Mouse (Mus musculus) limb, embryonic 14.5 days (tissue): ENCODE measurements around the gene Ccl7. TPM values are rescaled to one million over a fixed set of nuclear protein-coding genes. Genes with fewer than 3 reads are reported as not detected.

Experiments
- ATAC-seq: fragments of 200-750 bp; cut with Nextera tagmentation; 2 replicates; pipeline ENCODE4 v1.8.0; 2017; ENCODE audit warnings: low read depth, moderate number of reproducible peaks, moderate TSS enrichment; ENCODE audit not compliant: low FRiP score
- DNase-seq: peaks from one replicate; pipeline ENCODE4 v3.0.0-alpha.2; 2015; ENCODE audit warnings: low spot score
- H3K27ac ChIP-seq: fragments of 300-500 bp; sonication (generic); replicated peaks from 2 replicates; pipeline ENCODE4 v1.5.1; 2014; ENCODE audit warnings: low read depth, mild to moderate bottlenecking, low read length, moderate library complexity, mixed read lengths
- H3K27me3 ChIP-seq: fragments of 300-500 bp; sonication (generic); 2 replicates; pipeline ENCODE4 v1.6.1; 2014; ENCODE audit warnings: low read length, mixed read lengths; ENCODE audit not compliant: control insufficient read depth, insufficient read depth
- H3K36me3 ChIP-seq: fragments of 300-500 bp; sonication (generic); 2 replicates; pipeline ENCODE4 v1.6.1; 2014; ENCODE audit warnings: mild to moderate bottlenecking, low read length, moderate library complexity, mixed read lengths; ENCODE audit not compliant: control insufficient read depth, insufficient read depth
- H3K4me1 ChIP-seq: fragments of 300-500 bp; sonication (generic); 2 replicates; pipeline ENCODE4 v1.6.1; 2014; ENCODE audit warnings: antibody characterized with exemption, low read length, mixed read lengths; ENCODE audit not compliant: control insufficient read depth, insufficient read depth
- H3K4me2 ChIP-seq: fragments of 300-500 bp; sonication (generic); replicated peaks from 2 replicates; pipeline ENCODE4 v1.6.1; 2014; ENCODE audit warnings: low read depth, mild to moderate bottlenecking, low read length, moderate library complexity; ENCODE audit not compliant: severe bottlenecking
- H3K4me3 ChIP-seq: fragments of 300-500 bp; sonication (generic); replicated peaks from 2 replicates; pipeline ENCODE4 v1.5.1; 2014; ENCODE audit warnings: low read length
- H3K9ac ChIP-seq: fragments of 300-500 bp; sonication (generic); 2 replicates; pipeline ENCODE4 v1.6.1; 2014; ENCODE audit warnings: mild to moderate bottlenecking, low read depth, low read length, moderate library complexity; ENCODE audit not compliant: severe bottlenecking
- H3K9me3 ChIP-seq: fragments of 300-500 bp; sonication (generic); 2 replicates; pipeline ENCODE4 v1.6.1; 2016; ENCODE audit warnings: low read length; ENCODE audit not compliant: control insufficient read depth
- POLR2A ChIP-seq: fragments of 200-500 bp; IDR thresholded peaks from 2 replicates; pipeline ENCODE4 v1.8.0; 2012; ENCODE audit warnings: inconsistent platforms, mild to moderate bottlenecking, moderate library complexity, borderline replicate concordance; ENCODE audit not compliant: insufficient read depth, insufficient read length; ENCODE audit errors: extremely low read depth
- WGBS: fragments of 180-500 bp; shearing (Covaris S2); extraction: QIAGEN DNeasy Blood & Tissue Kit; methylation state at CpG from one replicate; pipeline ENCODE4 v1.1.7; 2014; 5-methylcytosine and 5-hydroxymethylcytosine counted together
- polyA plus RNA-seq, 2 experiments: library from polyadenylated mRNA; depleted of rRNA in 1 of 2; stranded (reverse) in 1 of 2; unstranded in 1 of 2; fragments of >200 nt; fragmentation: Nextera tagmentation in 1 of 2; extraction: Ambion mirVana in 1 of 2; gene quantifications; 2 replicates each; pipeline versions ENCODE4 v1.2.1 to v1.2.3; 2012 to 2014

Gene Ccl7
- polyA plus RNA-seq, 2 experiments: 1.5 to 4.3 TPM

- no peaks in the 10 kb centered on the region for H3K36me3 ChIP-seq
- no peak overlapping the region for H3K4me2 ChIP-seq
- H3K4me3 ChIP-seq: no peak overlapping the region
- H3K9me3 ChIP-seq: no peaks in the 10 kb centered on the region
- no peak overlapping the region for H3K27ac ChIP-seq
- TF ChIP-seq POLR2A: no peak
- ATAC-seq: no peak
- no peak overlapping the region for H3K9ac ChIP-seq
- WGBS: 76% methylated on average over 7 of the region's 7 CpGs
- no peak for DNase-seq
- H3K27me3 ChIP-seq: no peaks in the 10 kb centered on the region
- H3K4me1 ChIP-seq: peaks cover 28% of the 10 kb centered on the region
Observed at GRCm38 (mm10) chr11:82034446-82034845, 11.1 kb upstream of the Ccl7 start.

GRCm38 (mm10) chr11:82035356-82035755 lies 10.2 kb upstream of the Ccl7 start, which contains the start of gene Ccl2:
Gene Ccl2 (plus strand): TSS chr11:82035571.
- H3K27me3 ChIP-seq: no peaks in the 10 kb centered on the region
- ATAC-seq: peak; percentile 38; the same call in 1 of the 2 replicates
- H3K4me2 ChIP-seq: peak within 1 kb of the TSS; percentile 4; the same call in 1 of the 2 replicates
- no peaks in the 10 kb centered on the region for H3K36me3 ChIP-seq
- peaks cover 28% of the 10 kb centered on the region for H3K4me1 ChIP-seq
- 0 out of 2 replicates have a peak within 1 kb of the TSS, but pooled peaks have one; percentile 26 for H3K27ac ChIP-seq
- DNase-seq: peak; percentile 54
- no peak for TF ChIP-seq POLR2A
- 34% methylated on average over 5 of the region's 5 CpGs for WGBS
- H3K4me3 ChIP-seq: no peak within 1 kb of the TSS
- H3K9ac ChIP-seq: no peak within 1 kb of the TSS
- no peaks in the 10 kb centered on the region for H3K9me3 ChIP-seq

GRCm38 (mm10) chr11:82035857-82036256 lies 9.7 kb upstream of the Ccl7 start:
- Histone ChIP-seq H3K4me3 (no peak overlapping the region), H3K4me1 (peaks cover 28% of the 10 kb centered on the region), H3K27me3 (no peaks in the 10 kb centered on the region), H3K9ac (no peak overlapping the region), H3K4me2 (0 out of 2 replicates have a peak overlapping the region, but pooled peaks have one; percentile 4), H3K27ac (no peak overlapping the region), H3K9me3 (no peaks in the 10 kb centered on the region), H3K36me3 (no peaks in the 10 kb centered on the region)
- ATAC-seq (no peak), DNase-seq (no peak)
- 87% methylated on average over 2 of the region's 2 CpGs for WGBS
- TF ChIP-seq POLR2A: no peak

GRCm38 (mm10) chr11:82038535-82038934 lies 7.0 kb upstream of the Ccl7 start, which contains the start of gene Gm17268:
Gene Gm17268 (minus strand): TSS chr11:82038562.
- no peaks in the 10 kb centered on the region for H3K27me3 ChIP-seq
- no peaks in the 10 kb centered on the region for H3K36me3 ChIP-seq
- H3K4me3 ChIP-seq: no peak within 1 kb of the TSS
- H3K4me2 ChIP-seq: no peak within 1 kb of the TSS
- peaks cover 11% of the 10 kb centered on the region for H3K4me1 ChIP-seq
- ATAC-seq (no peak), DNase-seq (peak; percentile 74)
- TF ChIP-seq POLR2A: no peak
- no peak within 1 kb of the TSS for H3K9ac ChIP-seq
- no peak within 1 kb of the TSS for H3K27ac ChIP-seq
- H3K9me3 ChIP-seq: no peaks in the 10 kb centered on the region
- 20% methylated on average over 2 of the region's 2 CpGs for WGBS

- DNase-seq (no peak), ATAC-seq (no peak)
- Histone ChIP-seq H3K9ac (no peak overlapping the region), H3K4me1 (peaks cover 8% of the 10 kb centered on the region), H3K27ac (no peak overlapping the region), H3K4me2 (no peak overlapping the region), H3K27me3 (no peaks in the 10 kb centered on the region), H3K9me3 (no peaks in the 10 kb centered on the region), H3K4me3 (no peak overlapping the region), H3K36me3 (no peaks in the 10 kb centered on the region)
- no peak for TF ChIP-seq POLR2A
- WGBS: 54% methylated on average over 3 of the region's 3 CpGs
Observed at GRCm38 (mm10) chr11:82039132-82039660, 6.3 kb upstream of the Ccl7 start.
